ENCODE assay signal across 9 mouse cellular contexts in genomic region chr15:74382556-74382955, GRCm38 (mm10).
DNase-seq lines count a peak whose midpoint lies in the region; ATAC-seq lines count a peak whose summit lies in the region.
"Had no signal": no experiment of that assay in that cellular context is flagged by ENCODE, and none has a peak within 500 bp of the region (broad histone marks: within the 10 kb centered on the region; RNA-seq: fewer than 3 reads in every experiment).

No protein-coding gene starts in this region.

- no peak overlapping the region for H3K9ac ChIP-seq in forebrain, embryonic 11.5 days (ENCODE audit: low read length)
- no peak overlapping the region for H3K9ac ChIP-seq in forebrain, embryonic 12.5 days
- H3K9ac ChIP-seq in midbrain, embryonic 16.5 days (ENCODE audit: low read depth, low read length), result no peak overlapping the region
- H3K9ac ChIP-seq in embryonic facial prominence, embryonic 11.5 days (replicated peaks; ENCODE audit: low read length), result no peak overlapping the region
- no peak overlapping the region for H3K9ac ChIP-seq in neural tube, embryonic 11.5 days (ENCODE audit: low read length)
- H3K9ac ChIP-seq: liver, embryonic 13.5 days had no signal

- peak; percentile 76 for DNase-seq in forebrain, embryonic 11.5 days (ENCODE audit: low spot score)
- DNase-seq in midbrain, embryonic 10.5 days (ENCODE audit: low spot score), result peak; percentile 51
- peak; percentile 83 for DNase-seq in embryonic facial prominence, embryonic 11.5 days (ENCODE audit: low spot score)
- DNase-seq in neural tube, embryonic 11.5 days (ENCODE audit: low spot score), result peak; percentile 56
- DNase-seq in left cerebral cortex, postnatal 36 days (ENCODE audit: low spot score in 2 of 2), result no peak
- no peak for DNase-seq in right cerebral cortex, postnatal 10 days (ENCODE audit: low spot score in 2 of 2)
- DNase-seq: liver, embryonic 13.5 days had no signal

- intact Hi-C loops in left cerebral cortex, postnatal 36 days (cut with DNase I), result no loop called here

- peaks cover 4% of the 10 kb centered on the region; the same call in 1 of the 2 replicates for H3K4me1 ChIP-seq in forebrain, embryonic 11.5 days (replicated peaks; ENCODE audit: control insufficient read depth, insufficient read depth, low read length)
- H3K4me1 ChIP-seq in forebrain, embryonic 12.5 days, result peaks cover 8% of the 10 kb centered on the region
- peaks cover 11% of the 10 kb centered on the region for H3K4me1 ChIP-seq in midbrain, embryonic 10.5 days
- 0 out of 2 replicates have a peak, but pooled peaks cover under 1% of the 10 kb centered on the region for H3K4me1 ChIP-seq in midbrain, embryonic 16.5 days (ENCODE audit: control insufficient read depth, insufficient read depth, low read length)
- H3K4me1 ChIP-seq in embryonic facial prominence, embryonic 11.5 days (ENCODE audit: control insufficient read depth, insufficient read depth, low read length), result no peaks in the 10 kb centered on the region
- no peaks in the 10 kb centered on the region for H3K4me1 ChIP-seq in neural tube, embryonic 11.5 days (ENCODE audit: control insufficient read depth, insufficient read depth, low read length)
- H3K4me1 ChIP-seq: liver, embryonic 13.5 days had no signal

- H3K4me2 ChIP-seq in forebrain, embryonic 11.5 days (ENCODE audit: low read depth, low read length, severe bottlenecking), result no peak overlapping the region
- no peak overlapping the region for H3K4me2 ChIP-seq in forebrain, embryonic 12.5 days
- no peak overlapping the region for H3K4me2 ChIP-seq in midbrain, embryonic 16.5 days (ENCODE audit: low read length)
- H3K4me2 ChIP-seq in embryonic facial prominence, embryonic 11.5 days (ENCODE audit: low read depth, low read length), result no peak overlapping the region
- H3K4me2 ChIP-seq in neural tube, embryonic 11.5 days (ENCODE audit: low read depth), result no peak overlapping the region
- H3K4me2 ChIP-seq: liver, embryonic 13.5 days had no signal

- no peaks in the 10 kb centered on the region for H3K36me3 ChIP-seq in forebrain, embryonic 11.5 days (ENCODE audit: control insufficient read depth, insufficient read depth, low read length)
- no peaks in the 10 kb centered on the region for H3K36me3 ChIP-seq in forebrain, embryonic 12.5 days (replicated peaks)
- no peaks in the 10 kb centered on the region for H3K36me3 ChIP-seq in midbrain, embryonic 10.5 days
- no peaks in the 10 kb centered on the region for H3K36me3 ChIP-seq in midbrain, embryonic 16.5 days (ENCODE audit: control insufficient read depth, insufficient read depth, low read length)
- no peaks in the 10 kb centered on the region for H3K36me3 ChIP-seq in embryonic facial prominence, embryonic 11.5 days (replicated peaks; ENCODE audit: control insufficient read depth, insufficient read depth, low read depth, low read length)
- H3K36me3 ChIP-seq in neural tube, embryonic 11.5 days (ENCODE audit: control insufficient read depth, insufficient read depth, low read length), result no peaks in the 10 kb centered on the region
- H3K36me3 ChIP-seq: liver, embryonic 13.5 days had no signal

- H3K27ac ChIP-seq in forebrain, embryonic 11.5 days (ENCODE audit: low read depth, low read length), result no peak overlapping the region
- H3K27ac ChIP-seq in forebrain, embryonic 12.5 days, result no peak overlapping the region
- H3K27ac ChIP-seq in midbrain, embryonic 10.5 days (replicated peaks), result no peak overlapping the region
- no peak overlapping the region for H3K27ac ChIP-seq in midbrain, embryonic 16.5 days (ENCODE audit: low read length)
- no peak overlapping the region for H3K27ac ChIP-seq in embryonic facial prominence, embryonic 11.5 days (replicated peaks; ENCODE audit: low read depth, low read length)
- H3K27ac ChIP-seq in neural tube, embryonic 11.5 days (ENCODE audit: low read depth, low read length), result no peak overlapping the region
- H3K27ac ChIP-seq: liver, embryonic 13.5 days had no signal

- H3K9me3 ChIP-seq in forebrain, embryonic 11.5 days (ENCODE audit: control insufficient read depth, low read length), result no peaks in the 10 kb centered on the region
- no peaks in the 10 kb centered on the region for H3K9me3 ChIP-seq in forebrain, embryonic 12.5 days
- H3K9me3 ChIP-seq in midbrain, embryonic 10.5 days (replicated peaks), result no peaks in the 10 kb centered on the region
- no peaks in the 10 kb centered on the region for H3K9me3 ChIP-seq in midbrain, embryonic 16.5 days (replicated peaks; ENCODE audit: control insufficient read depth, low read length, poor library complexity, severe bottlenecking)
- H3K9me3 ChIP-seq in embryonic facial prominence, embryonic 11.5 days (replicated peaks; ENCODE audit: control insufficient read depth, low read length), result no peaks in the 10 kb centered on the region
- H3K9me3 ChIP-seq in neural tube, embryonic 11.5 days (ENCODE audit: control insufficient read depth, low read length), result no peaks in the 10 kb centered on the region

- H3K27me3 ChIP-seq in forebrain, embryonic 11.5 days (ENCODE audit: control insufficient read depth, insufficient read depth, low read length), result no peaks in the 10 kb centered on the region
- 0 out of 2 replicates have a peak, but pooled peaks cover 2% of the 10 kb centered on the region for H3K27me3 ChIP-seq in forebrain, embryonic 12.5 days
- H3K27me3 ChIP-seq in midbrain, embryonic 10.5 days (ENCODE audit: low read depth, poor library complexity, severe bottlenecking), result no peaks in the 10 kb centered on the region
- no peaks in the 10 kb centered on the region for H3K27me3 ChIP-seq in midbrain, embryonic 16.5 days (ENCODE audit: control insufficient read depth, insufficient read depth, low read depth, low read length)
- H3K27me3 ChIP-seq in embryonic facial prominence, embryonic 11.5 days (ENCODE audit: control insufficient read depth, insufficient read depth, low read length), result no peaks in the 10 kb centered on the region
- H3K27me3 ChIP-seq in neural tube, embryonic 11.5 days (ENCODE audit: control insufficient read depth, insufficient read depth, low read length), result no peaks in the 10 kb centered on the region
- H3K27me3 ChIP-seq: liver, embryonic 13.5 days had no signal

- ATAC-seq in forebrain, embryonic 11.5 days (replicated peaks; ENCODE audit: low FRiP score), result no peak
- ATAC-seq in forebrain, embryonic 12.5 days (ENCODE audit: low FRiP score), result no peak
- ATAC-seq in midbrain, embryonic 16.5 days, result no peak
- no peak for ATAC-seq in embryonic facial prominence, embryonic 11.5 days (replicated peaks; ENCODE audit: insufficient number of reproducible peaks, low FRiP score, low TSS enrichment, low read depth)
- no peak for ATAC-seq in neural tube, embryonic 11.5 days (ENCODE audit: insufficient read depth, low FRiP score, low TSS enrichment)

- WGBS in forebrain, embryonic 11.5 days, result 70% methylated on average over 4 of the region's 4 CpGs
- WGBS in forebrain, embryonic 12.5 days, result 69% methylated on average over 4 of the region's 4 CpGs
- 63% methylated on average over 4 of the region's 4 CpGs for WGBS in midbrain, embryonic 10.5 days
- 79% methylated on average over 4 of the region's 4 CpGs for WGBS in midbrain, embryonic 16.5 days
- WGBS in embryonic facial prominence, embryonic 11.5 days, result 62% methylated on average over 4 of the region's 4 CpGs
- WGBS in neural tube, embryonic 11.5 days, result 63% methylated on average over 4 of the region's 4 CpGs

- no peak overlapping the region for H3K4me3 ChIP-seq in forebrain, embryonic 11.5 days (ENCODE audit: low read depth, low read length)
- H3K4me3 ChIP-seq in forebrain, embryonic 12.5 days (replicated peaks), result no peak overlapping the region
- H3K4me3 ChIP-seq in midbrain, embryonic 10.5 days, result no peak overlapping the region
- H3K4me3 ChIP-seq in midbrain, embryonic 16.5 days (ENCODE audit: low read depth, low read length), result no peak overlapping the region
- H3K4me3 ChIP-seq in embryonic facial prominence, embryonic 11.5 days (ENCODE audit: low read depth, low read length), result no peak overlapping the region
- H3K4me3 ChIP-seq in neural tube, embryonic 11.5 days (ENCODE audit: low read depth, low read length), result no peak overlapping the region
- H3K4me3 ChIP-seq: liver, embryonic 13.5 days had no signal

Comparison
In these comparisons a context has a peak if more than half of its experiments do, and no peak if none do; other contexts are left out.
1. DNase-seq: peak in forebrain, embryonic 11.5 days (single experiment), midbrain, embryonic 10.5 days (single experiment), embryonic facial prominence, embryonic 11.5 days (single experiment) and neural tube, embryonic 11.5 days (single experiment); none in left cerebral cortex, postnatal 36 days (0 of 2) and right cerebral cortex, postnatal 10 days (0 of 2).